Mouse (Mus musculus) forebrain, embryonic 11.5 days (tissue): ENCODE measurements around the gene Mrc1. TPM values are rescaled to one million over a fixed set of nuclear protein-coding genes. Genes with fewer than 3 reads are reported as not detected.

Experiments
- ATAC-seq: fragments of 200-750 bp; cut with Nextera tagmentation; replicated peaks from 2 replicates; pipeline ENCODE4 v1.8.0; 2017; ENCODE audit warnings: moderate TSS enrichment; ENCODE audit not compliant: low FRiP score
- DNase-seq: peaks from one replicate; pipeline ENCODE4 v3.0.0-alpha.2; 2017; ENCODE audit warnings: low spot score
- H3K27ac ChIP-seq: fragments of 300-500 bp; sonication (generic); 2 replicates; pipeline ENCODE4 v1.5.1; 2014; ENCODE audit warnings: low read depth, low read length
- H3K27me3 ChIP-seq: fragments of 300-500 bp; sonication (generic); 2 replicates; pipeline ENCODE4 v1.6.1; 2014; ENCODE audit warnings: mild to moderate bottlenecking, low read length, mixed read lengths; ENCODE audit not compliant: control insufficient read depth, insufficient read depth
- H3K36me3 ChIP-seq: fragments of 300-500 bp; sonication (generic); 2 replicates; pipeline ENCODE4 v1.6.1; 2014; ENCODE audit warnings: mild to moderate bottlenecking, low read length, moderate library complexity, mixed read lengths; ENCODE audit not compliant: control insufficient read depth, insufficient read depth
- H3K4me1 ChIP-seq: fragments of 300-500 bp; sonication (generic); replicated peaks from 2 replicates; pipeline ENCODE4 v1.6.1; 2014; ENCODE audit warnings: low read length, mixed read lengths; ENCODE audit not compliant: control insufficient read depth, insufficient read depth
- H3K4me2 ChIP-seq: fragments of 300-500 bp; sonication (generic); 2 replicates; pipeline ENCODE4 v1.6.1; 2014; ENCODE audit warnings: low read depth, mild to moderate bottlenecking, low read length, moderate library complexity, mixed read lengths; ENCODE audit not compliant: severe bottlenecking
- H3K4me3 ChIP-seq: fragments of 300-500 bp; sonication (generic); 2 replicates; pipeline ENCODE4 v1.5.1; 2014; ENCODE audit warnings: low read depth, low read length
- H3K9ac ChIP-seq: fragments of 300-500 bp; sonication (generic); 2 replicates; pipeline ENCODE4 v1.6.1; 2014; ENCODE audit warnings: low read length
- H3K9me3 ChIP-seq: fragments of 300-500 bp; sonication (generic); 2 replicates; pipeline ENCODE4 v1.6.1; 2016; ENCODE audit warnings: low read length, mixed read lengths; ENCODE audit not compliant: control insufficient read depth
- WGBS: fragments of 180-500 bp; shearing (Covaris S2); extraction: QIAGEN DNeasy Blood & Tissue Kit; methylation state at CpG from one replicate; pipeline ENCODE4 v1.1.7; 2014; 5-methylcytosine and 5-hydroxymethylcytosine counted together
- polyA plus RNA-seq: library from polyadenylated mRNA; unstranded; fragments of >200 nt; fragmentation: Nextera tagmentation; extraction: Ambion mirVana; gene quantifications from 2 replicates; pipeline ENCODE4 v1.2.1, GENCODE M21; 2014

Mrc1 gene
- polyA plus RNA-seq, 1 experiment from 2014 or later = 3.8 TPM

- Histone ChIP-seq H3K4me3 (no peak overlapping the region), H3K27me3 (no peaks in the 10 kb centered on the region), H3K9ac (no peak overlapping the region), H3K4me1 (no peaks in the 10 kb centered on the region), H3K4me2 (no peak overlapping the region), H3K9me3 (no peaks in the 10 kb centered on the region), H3K36me3 (no peaks in the 10 kb centered on the region), H3K27ac (no peak overlapping the region)
- no peak for DNase-seq
- ATAC-seq = no peak
- WGBS = 84% methylated on average over 1 of the region's 1 CpGs
These were observed 3.7 kb downstream of the Mrc1 start for GRCm38 (mm10) chr2:14232897-14233296.

DNA sequence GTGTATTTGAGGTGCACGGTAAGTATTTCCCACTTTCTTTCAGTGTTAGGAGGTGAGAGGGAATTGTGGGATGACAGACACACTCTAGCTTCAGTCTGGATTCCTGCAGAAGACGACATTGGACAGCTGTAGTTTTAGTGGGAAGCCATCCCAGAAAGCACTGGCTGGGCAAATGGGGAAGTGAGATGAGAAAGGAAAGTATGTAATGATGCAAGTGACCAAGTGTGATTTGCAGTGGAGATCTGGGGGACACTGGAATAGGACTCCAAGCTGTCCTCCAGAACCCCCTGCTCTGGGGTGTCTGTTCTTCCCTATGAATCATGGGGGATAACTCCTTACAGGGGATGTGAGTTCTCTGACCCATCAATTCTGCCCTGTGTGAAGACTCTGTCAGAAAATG is 4.8 kb downstream of the Mrc1 start:
- WGBS = 77% methylated on average over 2 of the region's 2 CpGs
- Histone ChIP-seq H3K36me3 (no peaks in the 10 kb centered on the region), H3K4me3 (no peak overlapping the region)

DNA sequence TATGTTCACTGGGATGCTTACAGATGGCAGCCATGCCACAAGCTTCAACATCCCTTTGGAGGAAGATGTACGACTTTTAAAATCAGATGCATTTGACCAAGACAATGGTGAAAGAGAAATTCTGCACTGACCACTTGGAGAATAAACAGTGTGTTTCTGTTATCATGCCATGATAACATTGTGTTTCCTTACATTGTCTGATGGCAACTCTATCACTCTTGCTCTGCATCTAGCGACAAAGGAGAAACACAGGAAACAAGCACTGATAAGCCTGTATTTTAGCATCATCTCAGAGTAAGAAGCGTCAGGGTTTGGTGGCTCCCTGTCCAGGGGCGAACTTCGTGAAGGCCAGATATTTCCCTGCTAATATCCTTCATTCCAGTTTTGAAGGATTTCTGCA is 6.1 kb downstream of the Mrc1 start:
- Histone ChIP-seq H3K4me3 (no peak overlapping the region), H3K4me1 (no peaks in the 10 kb centered on the region), H3K36me3 (no peaks in the 10 kb centered on the region), H3K27ac (no peak overlapping the region), H3K9me3 (no peaks in the 10 kb centered on the region), H3K4me2 (no peak overlapping the region), H3K9ac (no peak overlapping the region), H3K27me3 (no peaks in the 10 kb centered on the region)
- DNase-seq (no peak), ATAC-seq (no peak)
- WGBS = 89% methylated on average over 5 of the region's 5 CpGs

More for the DNA sequence above, 4.8 kb downstream of the Mrc1 start:
- no peak for ATAC-seq
- no peaks in the 10 kb centered on the region for H3K4me1 ChIP-seq
- H3K9me3 ChIP-seq = no peaks in the 10 kb centered on the region
- H3K27ac ChIP-seq = no peak overlapping the region
- H3K4me2 ChIP-seq = no peak overlapping the region
- H3K9ac ChIP-seq = no peak overlapping the region
- no peaks in the 10 kb centered on the region for H3K27me3 ChIP-seq
- no peak for DNase-seq

DNA sequence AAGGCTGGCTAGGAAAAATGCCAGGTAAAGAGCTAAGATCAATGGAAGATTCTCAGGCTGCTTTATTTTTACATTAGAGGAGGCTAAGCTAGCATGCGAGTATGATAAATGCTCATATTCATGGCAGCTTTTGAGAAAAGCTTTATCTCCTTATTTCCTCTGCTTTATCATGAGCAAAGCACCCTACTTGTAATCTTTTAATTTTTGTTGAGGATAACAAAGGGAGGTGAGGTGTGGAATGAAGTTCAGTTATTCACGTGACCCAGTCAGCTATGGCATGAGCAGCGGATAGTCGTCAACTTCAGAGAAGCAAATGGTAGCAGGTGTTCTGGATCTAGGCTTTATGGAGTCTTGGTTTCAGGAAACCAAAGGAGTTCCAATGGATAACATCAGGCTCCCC is 7.7 kb downstream of the Mrc1 start:
- no peaks in the 10 kb centered on the region for H3K36me3 ChIP-seq
- no peak overlapping the region for H3K4me3 ChIP-seq
- no peak overlapping the region for H3K9ac ChIP-seq
- H3K4me2 ChIP-seq = no peak overlapping the region
- 88% methylated on average over 4 of the region's 4 CpGs for WGBS
- H3K27me3 ChIP-seq = no peaks in the 10 kb centered on the region
- ATAC-seq (no peak), DNase-seq (no peak)
- H3K4me1 ChIP-seq = no peaks in the 10 kb centered on the region
- H3K27ac ChIP-seq = no peak overlapping the region
- H3K9me3 ChIP-seq = no peaks in the 10 kb centered on the region

- ATAC-seq (no peak), DNase-seq (no peak)
- Histone ChIP-seq H3K36me3 (no peaks in the 10 kb centered on the region), H3K4me2 (no peak overlapping the region), H3K9me3 (no peaks in the 10 kb centered on the region), H3K4me1 (no peaks in the 10 kb centered on the region), H3K4me3 (no peak overlapping the region), H3K9ac (no peak overlapping the region), H3K27me3 (no peaks in the 10 kb centered on the region), H3K27ac (no peak overlapping the region)
- WGBS = 64% methylated on average over 4 of the region's 4 CpGs
These were observed 8.5 kb downstream of the Mrc1 start for GRCm38 (mm10) chr2:14237723-14238122.

- H3K4me2 ChIP-seq = no peak overlapping the region
- H3K9me3 ChIP-seq = no peaks in the 10 kb centered on the region
- no peaks in the 10 kb centered on the region for H3K36me3 ChIP-seq
- no peak for ATAC-seq
- H3K4me1 ChIP-seq = no peaks in the 10 kb centered on the region
- no peak overlapping the region for H3K27ac ChIP-seq
- H3K9ac ChIP-seq = no peak overlapping the region
- no peak overlapping the region for H3K4me3 ChIP-seq
- WGBS = 74% methylated on average over 5 of the region's 5 CpGs
- no peaks in the 10 kb centered on the region for H3K27me3 ChIP-seq
- DNase-seq = no peak
These were observed 10.0 kb downstream of the Mrc1 start for GRCm38 (mm10) chr2:14239151-14239550.

GRCm38 (mm10) chr2:14244157-14244556 is 15.0 kb downstream of the Mrc1 start:
- Histone ChIP-seq H3K36me3 (no peaks in the 10 kb centered on the region), H3K9ac (no peak overlapping the region), H3K27me3 (no peaks in the 10 kb centered on the region), H3K4me1 (no peaks in the 10 kb centered on the region), H3K4me2 (no peak overlapping the region), H3K4me3 (no peak overlapping the region), H3K27ac (no peak overlapping the region), H3K9me3 (no peaks in the 10 kb centered on the region)
- 90% methylated on average over 5 of the region's 5 CpGs for WGBS
- ATAC-seq = no peak
- no peak for DNase-seq

- ATAC-seq (no peak), DNase-seq (no peak)
- Histone ChIP-seq H3K4me1 (no peaks in the 10 kb centered on the region), H3K9me3 (no peaks in the 10 kb centered on the region), H3K27me3 (no peaks in the 10 kb centered on the region), H3K36me3 (no peaks in the 10 kb centered on the region), H3K4me2 (no peak overlapping the region), H3K9ac (no peak overlapping the region), H3K4me3 (no peak overlapping the region), H3K27ac (no peak overlapping the region)
- 87% methylated on average over 2 of the region's 2 CpGs for WGBS
These were observed 15.5 kb downstream of the Mrc1 start for GRCm38 (mm10) chr2:14244668-14245067.

DNA sequence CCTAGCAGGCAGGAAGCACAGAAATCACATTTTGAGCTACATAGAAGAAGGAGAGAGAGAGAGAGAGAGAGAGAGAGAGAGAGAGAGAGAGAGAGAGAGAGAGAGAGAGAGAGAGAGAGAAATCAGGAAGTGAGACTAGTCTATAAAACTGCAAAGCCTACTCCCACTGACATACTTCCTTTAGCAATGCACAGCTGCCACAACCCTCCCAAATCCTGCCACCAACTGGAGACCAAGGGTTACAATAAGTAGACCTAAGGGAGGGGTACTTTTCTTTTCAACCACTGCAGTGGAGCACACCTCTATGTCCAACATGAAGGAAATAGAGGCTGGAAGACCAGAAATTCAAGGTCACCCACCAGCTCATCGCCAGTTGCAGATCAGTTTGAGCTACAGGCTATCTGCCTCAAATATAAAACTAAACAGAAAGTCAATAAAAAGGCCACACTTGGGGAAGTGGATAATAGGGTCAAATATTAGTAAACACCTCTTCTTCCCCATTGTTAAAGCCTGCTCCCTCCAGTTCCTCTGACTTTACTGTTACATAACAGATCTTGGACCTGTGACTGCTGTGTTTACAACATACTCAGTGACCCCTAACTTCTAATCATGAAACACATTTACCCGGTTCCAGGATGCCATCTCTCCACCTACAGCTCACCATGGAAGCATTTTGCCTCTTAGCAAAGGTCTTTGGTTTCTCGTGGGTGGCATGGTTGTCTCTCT is 20.8 kb downstream of the Mrc1 start:
- no peak overlapping the region for H3K9ac ChIP-seq
- no peak overlapping the region for H3K4me2 ChIP-seq
- H3K4me3 ChIP-seq = no peak overlapping the region
- H3K27ac ChIP-seq = no peak overlapping the region
- H3K9me3 ChIP-seq = no peaks in the 10 kb centered on the region
- no peaks in the 10 kb centered on the region for H3K4me1 ChIP-seq
- DNase-seq (no peak), ATAC-seq (no peak)
- no peaks in the 10 kb centered on the region for H3K36me3 ChIP-seq
- WGBS = 77% methylated on average over 3 of the region's 3 CpGs
- H3K27me3 ChIP-seq = no peaks in the 10 kb centered on the region
